Mouse (Mus musculus): ENCODE results near the gene Coq5. TPM values are rescaled to one million over a fixed set of nuclear protein-coding genes. Genes with fewer than 3 reads are reported as not detected.

Gene Coq5
- total RNA-seq, 2 experiments from 2014 or later, result 137 to 167 TPM

- DNase-seq, result no peak
- intact Hi-C loops (cut with DNase I), result no loop called here
These were observed 13.1 kb upstream of the Coq5 start for GRCm38 (mm10) chr5:115266340-115266739.

GRCm38 (mm10) chr5:115266787-115267468 lies 12.5 kb upstream of the Coq5 start:
- intact Hi-C loops (cut with DNase I), result no loop called here
- DNase-seq, result no peak

GRCm38 (mm10) chr5:115267469-115268045 lies 11.9 kb upstream of the Coq5 start:
- intact Hi-C loops (cut with DNase I), result no loop called here
- no peak for DNase-seq

GRCm38 (mm10) chr5:115268266-115268665 lies 11.2 kb upstream of the Coq5 start:
- intact Hi-C loops (cut with DNase I), result no loop called here
- no peak for DNase-seq

- intact Hi-C loops (cut with DNase I), result loop anchor here (2.0 kb wide), 1 partner anchor 31 kb away; no protein-coding TSS in a partner anchor
- no peak for DNase-seq
These were observed 9.5 kb upstream of the Coq5 start for GRCm38 (mm10) chr5:115269969-115270368.

GRCm38 (mm10) chr5:115271931-115272811 lies 7.3 kb upstream of the Coq5 start:
- intact Hi-C loops (cut with DNase I), result loop anchor here (2.0 kb wide), 2 partner anchors 33 to 69 kb away; partner anchors contain the start of genes Gatc and Triap1
- DNase-seq, result peak in 1 of 2 experiments; percentile 38

GRCm38 (mm10) chr5:115272812-115273548 lies 6.5 kb upstream of the Coq5 start, which contains the start of gene Rnf10:
Rnf10 (minus strand) TSS chr5:115272898.
- intact Hi-C loops (cut with DNase I), result loop anchor here (2.0 kb wide), 1 partner anchor 68 kb away; the partner anchor contains the start of genes Gatc and Triap1
- DNase-seq, result peak; percentile 99 to 100

- intact Hi-C loops (cut with DNase I), result loop anchor here (2.0 kb wide), 1 partner anchor 67 kb away; the partner anchor contains the start of genes Gatc and Triap1
- DNase-seq, result no peak
These were observed 5.8 kb upstream of the Coq5 start for GRCm38 (mm10) chr5:115273549-115274135.

GRCm38 (mm10) chr5:115274353-115274752 lies 5.1 kb upstream of the Coq5 start:
- no peak for DNase-seq
- intact Hi-C loops (cut with DNase I), result no loop called here

GRCm38 (mm10) chr5:115274771-115275170 lies 4.7 kb upstream of the Coq5 start:
- intact Hi-C loops (cut with DNase I), result loop anchor here (5.0 kb wide), 1 partner anchor 87 kb away; no protein-coding TSS in a partner anchor

GRCm38 (mm10) chr5:115275998-115276397 lies 3.5 kb upstream of the Coq5 start:
- intact Hi-C loops (cut with DNase I), result loop anchor here (5.0 kb wide), 1 partner anchor 89 kb away; no protein-coding TSS in a partner anchor
- no peak for DNase-seq

More at GRCm38 (mm10) chr5:115274771-115275170, 4.7 kb upstream of the Coq5 start:
- no peak for DNase-seq

GRCm38 (mm10) chr5:115278053-115278452 lies 1.4 kb upstream of the Coq5 start:
- intact Hi-C loops (cut with DNase I), result loop anchor here (2.0 to 5.0 kb wide), 2 partner anchors 49 to 91 kb away; partner anchors contain the start of gene Srsf9
- DNase-seq, result no peak

- no peak for DNase-seq
- intact Hi-C loops (cut with DNase I), result loop anchor here (2.0 to 5.0 kb wide), 2 partner anchors 48 to 91 kb away; partner anchors contain the start of gene Srsf9
These were observed 681 bp upstream of the Coq5 start for GRCm38 (mm10) chr5:115278785-115279184.

- DNase-seq, result no peak
- intact Hi-C loops (cut with DNase I), result loop anchor here (2.0 kb wide), 1 partner anchor 21 kb away; the partner anchor contains the start of gene Dynll1
These were observed 703 bp downstream of the Coq5 start for GRCm38 (mm10) chr5:115280050-115280687.

- intact Hi-C loops (cut with DNase I), result no loop called here
- no peak for DNase-seq
These were observed 5.3 kb downstream of the Coq5 start for GRCm38 (mm10) chr5:115284735-115285134.

- intact Hi-C loops (cut with DNase I), result no loop called here
- DNase-seq, result no peak
These were observed 14.7 kb downstream of the Coq5 start for GRCm38 (mm10) chr5:115294173-115294572.

- intact Hi-C loops (cut with DNase I), result no loop called here
- no peak for DNase-seq
These were observed 16.9 kb downstream of the Coq5 start for GRCm38 (mm10) chr5:115296347-115296746.

- intact Hi-C loops (cut with DNase I), result loop anchor here (2.0 kb wide), 3 partner anchors 19 to 41 kb away; partner anchors contain the start of genes Gatc and Triap1
- DNase-seq, result peak; percentile 58 to 74
These were observed 20.7 kb downstream of the Coq5 start for GRCm38 (mm10) chr5:115300035-115300744.
